Mouse (Mus musculus): Measurements from ENCODE around the gene Tas1r3.

The Tas1r3 gene

DNA sequence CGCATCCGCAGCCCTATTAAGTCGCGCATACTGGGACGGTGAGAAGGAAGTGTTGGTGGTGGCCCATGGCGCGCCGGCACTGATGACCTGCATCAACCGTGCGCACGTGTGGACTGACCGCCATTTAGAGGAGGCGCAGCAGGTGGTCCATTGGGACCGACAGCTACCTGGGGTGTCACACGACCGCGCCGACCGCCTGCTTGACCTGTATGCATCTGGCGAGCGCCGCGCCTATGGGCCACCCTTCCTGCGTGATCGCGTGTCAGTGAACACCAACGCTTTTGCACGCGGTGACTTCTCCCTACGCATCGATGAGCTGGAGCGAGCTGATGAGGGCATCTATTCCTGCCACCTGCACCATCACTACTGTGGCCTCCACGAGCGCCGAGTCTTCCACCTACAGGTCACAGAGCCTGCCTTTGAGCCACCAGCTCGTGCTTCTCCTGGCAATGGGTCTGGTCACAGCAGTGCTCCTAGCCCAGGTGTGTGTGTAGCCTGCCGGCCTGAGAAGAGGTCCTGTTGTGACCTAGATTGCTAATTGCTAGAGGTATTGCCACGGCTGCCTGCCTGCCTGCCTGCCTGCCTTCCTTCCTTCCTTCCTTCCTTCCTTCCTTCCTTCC lies 21.4 kb downstream of the Tas1r3 start:
- in situ Hi-C loops (cut with MboI, MseI): no loop called here

GRCm38 (mm10) chr4:155841003-155841454 lies 22.1 kb downstream of the Tas1r3 start:
- in situ Hi-C loops (cut with MboI, MseI): no loop called here

- in situ Hi-C loops (cut with MboI, MseI): no loop called here
Observed at GRCm38 (mm10) chr4:155840076-155841002, 22.8 kb downstream of the Tas1r3 start.

- in situ Hi-C loops (cut with MboI, MseI): no loop called here
Observed at GRCm38 (mm10) chr4:155839483-155839910, 23.7 kb downstream of the Tas1r3 start, which contains the start of gene Mxra8. TSS of gene Mxra8 (plus strand) at chr4:155839680.

- in situ Hi-C loops (cut with MboI, MseI): no loop called here
Observed at GRCm38 (mm10) chr4:155838187-155839153, 24.7 kb downstream of the Tas1r3 start.

GRCm38 (mm10) chr4:155837404-155838010 lies 25.7 kb downstream of the Tas1r3 start:
- in situ Hi-C loops (cut with MboI, MseI): no loop called here

- in situ Hi-C loops (cut with MboI, MseI): no loop called here
Observed at GRCm38 (mm10) chr4:155833836-155834235, 29.3 kb downstream of the Tas1r3 start.

DNA sequence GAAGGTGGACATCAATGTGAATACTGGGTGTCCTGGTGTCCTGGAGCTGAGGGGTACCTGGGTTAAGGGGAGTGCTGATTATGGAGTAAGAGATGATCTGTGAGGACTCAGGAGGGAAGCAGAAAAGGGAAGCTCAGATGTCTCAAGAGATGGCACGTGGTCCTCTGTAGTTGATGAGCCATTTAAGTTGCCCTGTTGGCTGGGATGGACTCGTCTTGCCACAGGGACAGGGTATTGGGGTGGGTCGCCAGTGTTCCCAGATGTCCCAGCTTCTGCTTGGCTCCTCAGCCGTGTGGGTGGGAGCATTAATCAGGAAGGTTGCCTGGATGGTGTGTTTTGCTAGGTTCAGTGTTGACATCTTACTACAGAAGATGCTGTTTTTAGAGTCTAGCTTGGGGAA lies 29.9 kb downstream of the Tas1r3 start:
- in situ Hi-C loops (cut with MboI, MseI): no loop called here

DNA sequence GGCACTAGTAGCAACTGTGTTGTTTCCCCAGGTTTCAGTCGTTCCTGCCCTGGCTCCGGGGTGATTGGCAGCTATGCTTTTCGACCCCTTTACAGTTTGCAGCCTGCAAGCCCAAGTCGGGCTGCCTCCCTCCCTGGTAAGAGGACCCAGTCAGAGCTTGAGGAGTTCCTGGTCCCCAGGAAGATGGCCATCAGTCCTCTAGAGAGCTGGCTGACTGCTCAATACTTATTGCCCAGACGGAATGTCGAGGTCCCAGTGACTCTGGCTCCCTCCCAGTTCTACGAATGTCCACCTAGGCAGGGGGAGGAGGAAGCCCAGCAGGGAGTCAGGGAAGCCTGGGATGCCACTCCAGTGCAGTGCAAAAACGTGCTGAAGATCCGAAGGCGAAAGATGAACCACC lies 30.8 kb downstream of the Tas1r3 start:
- in situ Hi-C loops (cut with MboI, MseI): no loop called here

DNA sequence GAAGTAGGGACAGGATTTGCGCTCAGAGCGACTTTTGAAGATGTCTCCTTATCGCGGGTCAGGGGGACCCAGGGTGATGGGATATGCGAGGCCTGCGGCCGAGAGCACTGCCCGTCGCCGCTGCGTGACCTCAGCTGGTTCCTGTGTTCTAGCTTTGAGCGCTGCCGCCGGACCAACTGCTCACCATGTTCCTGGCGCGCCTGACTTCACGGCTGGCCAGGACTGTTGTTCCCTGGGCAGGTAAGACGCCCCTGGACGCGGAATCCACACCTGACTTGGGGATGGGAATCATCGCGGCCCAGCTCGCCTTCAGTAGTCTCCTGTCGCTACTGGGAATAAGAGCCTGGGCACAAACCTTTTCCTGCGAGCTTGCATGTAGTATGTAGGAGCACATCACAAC lies 31.3 kb downstream of the Tas1r3 start:
- in situ Hi-C loops (cut with MboI, MseI): no loop called here

- in situ Hi-C loops (cut with MboI, MseI): no loop called here
Observed at GRCm38 (mm10) chr4:155831205-155831766, 31.9 kb downstream of the Tas1r3 start, which contains the start of gene Aurkaip1. TSS of gene Aurkaip1 (plus strand) at chr4:155831272.

- in situ Hi-C loops (cut with MboI, MseI): no loop called here
Observed at GRCm38 (mm10) chr4:155830596-155830995, 32.6 kb downstream of the Tas1r3 start.

DNA sequence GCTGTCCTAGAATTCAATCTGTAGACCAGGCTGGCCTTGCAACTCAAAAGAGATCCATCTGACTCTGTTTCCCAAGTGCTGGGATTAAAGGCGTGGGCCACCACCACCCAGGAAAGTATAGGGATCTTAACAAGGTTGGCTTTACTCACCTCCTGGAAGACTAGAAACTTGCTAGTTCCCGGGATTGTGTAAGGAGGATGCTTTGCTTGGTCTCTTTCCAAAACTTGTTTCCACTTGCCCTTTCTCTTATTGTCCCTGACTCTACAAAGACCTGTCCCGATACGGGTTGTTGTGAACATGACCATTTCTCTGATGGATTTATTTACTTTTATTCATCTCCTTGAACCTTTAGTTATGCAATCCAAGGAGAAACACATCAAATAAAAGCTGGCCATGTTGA lies 33.3 kb downstream of the Tas1r3 start:
- in situ Hi-C loops (cut with MboI, MseI): no loop called here

DNA sequence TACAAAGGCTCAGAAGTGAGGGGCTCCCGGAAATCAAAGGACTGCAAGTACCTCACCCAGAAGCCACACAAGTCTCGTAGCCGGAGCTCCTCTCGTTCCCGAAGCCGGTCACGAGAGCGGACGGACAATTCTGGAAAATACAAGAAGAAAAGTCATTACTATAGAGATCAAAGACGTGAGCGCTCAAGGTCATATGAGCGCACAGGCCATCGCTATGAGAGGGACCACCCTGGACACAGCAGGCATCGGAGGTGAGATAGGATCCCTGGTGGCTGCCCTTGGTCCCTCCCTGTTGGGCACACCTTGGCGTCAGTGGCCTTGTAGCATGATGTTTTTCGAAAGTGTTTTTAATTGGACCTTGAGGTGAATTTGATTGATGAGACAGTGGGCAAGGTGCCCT lies 39.7 kb downstream of the Tas1r3 start:
- in situ Hi-C loops (cut with MboI, MseI): no loop called here

DNA sequence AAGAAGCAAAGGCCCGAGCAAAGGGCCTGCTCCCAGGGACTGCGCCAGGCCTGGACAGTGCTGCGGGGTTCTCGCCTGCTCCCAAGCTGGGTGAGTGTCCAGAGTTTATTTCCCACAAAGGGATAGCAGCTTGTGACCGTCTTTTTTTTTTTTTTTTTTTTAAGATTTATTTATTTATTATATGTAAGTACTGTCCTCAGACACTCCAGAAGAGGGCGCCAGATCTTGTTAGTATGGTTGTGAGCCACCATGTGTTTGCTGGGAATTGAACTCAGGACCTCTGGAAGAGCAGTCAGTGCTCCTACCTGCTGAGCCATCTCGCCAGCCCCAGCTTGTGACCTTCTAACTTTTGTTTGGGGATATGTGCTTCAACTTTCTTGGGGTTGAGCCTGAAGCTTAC lies 42.1 kb downstream of the Tas1r3 start:
- in situ Hi-C loops (cut with MboI, MseI): no loop called here

- in situ Hi-C loops (cut with MboI, MseI): no loop called here
Observed at GRCm38 (mm10) chr4:155817533-155817932, 45.6 kb downstream of the Tas1r3 start.

GRCm38 (mm10) chr4:155812665-155813181 lies 50.4 kb downstream of the Tas1r3 start:
- in situ Hi-C loops (cut with MboI, MseI): no loop called here

DNA sequence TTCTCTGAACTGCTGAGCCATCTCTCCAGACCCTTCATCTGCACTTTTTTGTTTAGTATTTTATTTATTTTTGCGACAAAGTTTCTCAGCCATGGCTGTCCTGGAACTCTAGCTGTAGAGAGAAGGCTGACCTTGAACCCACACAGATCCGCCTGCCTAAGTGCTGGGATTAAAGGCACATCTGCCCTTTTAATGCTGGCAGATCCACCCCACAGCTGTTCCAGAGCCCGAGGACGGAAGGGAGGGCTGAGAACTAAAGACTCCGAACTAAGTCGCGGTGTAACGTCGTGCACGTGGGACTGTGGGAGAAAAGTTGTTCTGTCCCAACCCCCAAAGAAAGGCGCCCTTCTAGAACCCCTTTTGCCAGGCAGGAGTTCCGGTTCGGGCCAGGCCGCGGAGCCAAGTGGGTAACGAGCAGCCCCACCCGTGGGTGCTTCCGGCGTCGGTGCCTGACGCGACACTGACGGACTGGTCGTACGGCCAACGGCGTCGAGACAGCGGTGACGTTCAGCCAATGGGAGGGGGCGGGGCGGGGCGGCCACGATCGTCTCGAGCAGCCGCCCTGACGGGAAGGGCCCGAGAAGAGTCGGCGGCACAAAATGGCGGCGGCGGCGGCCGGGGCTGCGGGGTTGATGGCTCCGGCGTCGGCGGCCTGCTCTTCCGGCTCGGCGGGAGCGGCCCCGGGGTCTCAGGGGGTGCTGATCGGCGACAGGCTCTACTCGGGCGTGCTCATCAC lies 51.1 kb downstream of the Tas1r3 start, which contains the start of gene Ccnl2:
Gene Ccnl2 (plus strand): TSS at position 561 of the 736 bp plus-strand sequence.
- in situ Hi-C loops (cut with MboI, MseI): no loop called here
